Mouse (Mus musculus): Measurements from ENCODE around the gene Gm28729. TPM values are rescaled to one million over a fixed set of nuclear protein-coding genes. Genes with fewer than 3 reads are reported as not detected.
"Not testable (repeated sequence)": the region's sequence is repeated elsewhere in the genome, so short reads cannot be mapped to it uniquely, and the experiment has no call there.

The Gm28729 gene
- total RNA-seq, 2 experiments from 2014 or later: not detected

- ATAC-seq (replicated peaks; ENCODE audit: low FRiP score, low TSS enrichment, poor library complexity, severe bottlenecking): no peak
Measured at GRCm38 (mm10) chr9:96529961-96530673, 5.1 kb upstream of the Gm28729 start.

DNA sequence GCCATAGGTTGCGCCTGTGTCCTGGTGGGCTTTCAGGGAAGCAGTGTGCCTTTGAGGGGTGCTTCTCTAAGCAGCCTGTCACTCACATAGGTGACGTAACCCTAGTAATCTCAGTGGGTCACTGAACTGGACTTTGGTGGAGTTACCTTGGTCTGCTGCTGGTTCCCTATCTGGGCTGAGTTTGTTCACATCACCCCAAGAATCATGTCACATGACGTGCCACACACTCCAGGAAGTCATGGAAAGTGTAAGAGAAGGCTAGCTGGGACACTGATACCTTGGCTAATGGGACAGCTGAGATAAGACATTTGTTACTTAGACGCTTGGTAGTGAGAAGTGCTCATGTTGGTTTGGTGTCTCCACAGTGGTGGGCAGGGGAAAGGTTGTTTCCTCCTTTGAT is 947 bp upstream of the Gm28729 start:
- ATAC-seq (replicated peaks; ENCODE audit: low FRiP score, low TSS enrichment, poor library complexity, severe bottlenecking): no peak

DNA sequence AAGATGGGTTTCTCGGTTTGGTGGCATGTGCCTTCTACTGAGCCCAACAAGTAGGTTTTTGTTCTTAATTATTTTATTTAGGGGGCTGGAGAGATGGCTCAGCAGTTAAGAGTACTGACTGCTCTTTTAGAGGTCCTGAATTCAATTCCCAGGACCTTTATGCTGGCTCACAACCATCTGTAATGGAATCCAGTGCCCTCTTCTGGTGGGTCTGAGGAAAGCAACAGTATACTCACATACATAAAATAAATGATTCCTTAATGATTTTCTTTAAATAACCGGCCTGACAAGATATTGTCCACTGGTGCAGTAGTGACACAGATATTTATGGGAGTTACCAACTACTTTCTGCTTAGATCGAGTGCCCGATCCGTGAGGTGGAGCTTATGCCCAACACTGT is 1.9 kb downstream of the Gm28729 start:
- ATAC-seq (replicated peaks; ENCODE audit: low FRiP score, low TSS enrichment, poor library complexity, severe bottlenecking): no peak

DNA sequence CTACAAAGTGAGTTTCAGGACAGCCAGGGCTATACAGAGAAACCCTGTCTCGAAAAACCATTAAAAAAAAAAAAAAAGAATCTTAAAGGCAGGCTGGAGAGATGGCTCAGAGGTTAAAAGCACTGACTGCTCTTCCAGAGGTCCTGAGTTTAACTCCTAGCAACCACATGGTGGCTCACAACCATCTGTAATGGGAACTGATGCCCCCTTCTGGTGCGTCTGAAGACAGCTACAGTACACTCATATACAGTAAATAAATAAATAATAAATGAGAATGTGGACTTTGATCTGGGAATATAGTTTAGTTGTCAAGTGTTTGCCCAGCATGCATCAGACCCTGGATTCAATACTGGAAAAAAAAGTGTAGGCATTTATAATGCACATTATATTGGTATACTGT is 3.5 kb downstream of the Gm28729 start:
- not testable (repeated sequence) for ATAC-seq (replicated peaks; ENCODE audit: low FRiP score, low TSS enrichment, poor library complexity, severe bottlenecking)

- no peak for ATAC-seq (replicated peaks; ENCODE audit: low FRiP score, low TSS enrichment, poor library complexity, severe bottlenecking)
Measured at GRCm38 (mm10) chr9:96517429-96517828, 7.6 kb downstream of the Gm28729 start.

- no peak for ATAC-seq (replicated peaks; ENCODE audit: low FRiP score, low TSS enrichment, poor library complexity, severe bottlenecking)
Measured at GRCm38 (mm10) chr9:96516806-96517205, 8.3 kb downstream of the Gm28729 start.

DNA sequence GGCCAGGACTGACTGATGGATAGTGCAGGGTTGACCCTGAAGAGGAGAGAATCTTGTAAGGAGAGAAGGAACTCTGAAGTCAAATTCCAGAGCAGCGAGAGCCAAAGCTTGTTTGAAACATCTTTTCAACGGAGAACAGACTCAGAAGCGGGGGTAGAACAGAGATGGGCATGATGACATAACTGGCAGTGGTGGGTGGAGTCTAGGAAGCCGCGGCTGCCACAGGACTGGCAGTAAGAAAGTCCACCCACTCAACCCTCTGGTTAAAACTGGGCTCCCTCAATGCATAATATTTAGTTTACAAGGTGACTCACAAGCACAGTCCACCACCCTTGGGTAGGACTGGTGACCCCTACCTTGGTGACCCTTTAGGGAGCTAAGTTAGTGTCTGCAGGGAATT is 9.3 kb downstream of the Gm28729 start:
- ATAC-seq (replicated peaks; ENCODE audit: low FRiP score, low TSS enrichment, poor library complexity, severe bottlenecking): peak; percentile 80

GRCm38 (mm10) chr9:96514278-96514677 is 10.8 kb downstream of the Gm28729 start:
- ATAC-seq (replicated peaks; ENCODE audit: low FRiP score, low TSS enrichment, poor library complexity, severe bottlenecking): peak; percentile 64

GRCm38 (mm10) chr9:96506011-96506498 is 19.0 kb downstream of the Gm28729 start:
- ATAC-seq (replicated peaks; ENCODE audit: low FRiP score, low TSS enrichment, poor library complexity, severe bottlenecking): no peak

DNA sequence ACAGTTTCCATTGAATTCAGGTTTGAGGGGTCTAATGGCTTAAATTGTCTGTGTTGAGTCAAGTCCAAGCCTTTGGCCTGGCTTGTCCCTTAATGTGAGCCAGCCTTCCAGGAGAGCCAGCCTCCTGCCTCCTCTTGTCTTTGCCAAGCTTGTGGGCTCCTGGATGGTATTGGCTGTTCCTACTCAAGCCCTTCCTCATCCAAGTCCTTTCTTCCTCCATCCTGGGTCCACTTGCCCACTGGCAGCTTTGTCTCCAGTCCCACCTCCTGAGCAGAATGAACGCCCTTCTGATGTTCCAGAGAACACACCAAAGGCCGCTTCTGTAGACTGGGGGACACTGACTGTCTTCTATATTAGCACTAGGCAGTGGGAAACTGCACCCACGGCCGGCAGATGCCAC is 19.9 kb downstream of the Gm28729 start:
- ATAC-seq (replicated peaks; ENCODE audit: low FRiP score, low TSS enrichment, poor library complexity, severe bottlenecking): no peak

GRCm38 (mm10) chr9:96504116-96504895 is 20.8 kb downstream of the Gm28729 start:
- ATAC-seq (replicated peaks; ENCODE audit: low FRiP score, low TSS enrichment, poor library complexity, severe bottlenecking): no peak

GRCm38 (mm10) chr9:96502856-96503610 is 22.0 kb downstream of the Gm28729 start:
- ATAC-seq (replicated peaks; ENCODE audit: low FRiP score, low TSS enrichment, poor library complexity, severe bottlenecking): no peak

DNA sequence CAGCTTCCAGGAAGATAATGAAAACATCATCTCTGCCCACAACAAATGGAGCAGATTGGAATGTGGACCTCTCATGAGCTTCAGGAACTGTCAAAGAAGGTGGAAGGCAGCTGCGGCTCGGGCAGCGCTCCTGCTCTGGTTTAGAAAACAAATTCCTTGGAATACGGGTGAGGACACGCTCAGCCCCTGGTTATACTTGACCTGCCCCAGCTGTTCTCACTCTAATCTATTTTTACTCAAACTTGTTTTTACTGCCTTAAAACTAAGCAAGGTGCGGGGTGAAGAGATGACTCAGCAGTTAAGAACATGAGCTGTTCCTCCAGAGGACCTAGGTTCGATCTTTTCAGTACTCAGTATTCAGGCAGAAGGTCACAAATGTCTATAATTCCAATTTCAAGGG is 23.8 kb downstream of the Gm28729 start:
- no peak for ATAC-seq (replicated peaks; ENCODE audit: low FRiP score, low TSS enrichment, poor library complexity, severe bottlenecking)

DNA sequence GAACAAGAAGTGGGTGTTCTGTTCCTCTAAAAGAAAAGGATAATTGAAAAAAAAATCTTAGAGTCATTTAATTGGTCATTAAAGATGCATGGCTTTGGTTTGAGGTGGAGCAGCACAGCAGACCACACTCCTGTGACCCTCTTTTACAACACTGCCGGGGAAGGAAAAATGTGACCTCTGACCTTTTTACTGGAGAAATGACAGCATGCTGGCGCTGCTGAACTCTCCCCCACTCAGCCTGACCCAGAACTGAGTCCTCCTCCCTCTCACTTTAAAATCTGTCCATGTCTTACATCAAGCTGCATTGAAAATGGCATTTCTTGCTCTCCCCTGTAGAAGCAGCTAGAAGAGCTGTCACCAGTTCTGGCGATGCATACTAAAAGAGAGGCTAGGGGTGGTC is 31.9 kb downstream of the Gm28729 start:
- ATAC-seq (replicated peaks; ENCODE audit: low FRiP score, low TSS enrichment, poor library complexity, severe bottlenecking): no peak

- ATAC-seq (replicated peaks; ENCODE audit: low FRiP score, low TSS enrichment, poor library complexity, severe bottlenecking): peak; percentile 68
Measured at GRCm38 (mm10) chr9:96491810-96492209, 33.3 kb downstream of the Gm28729 start.

DNA sequence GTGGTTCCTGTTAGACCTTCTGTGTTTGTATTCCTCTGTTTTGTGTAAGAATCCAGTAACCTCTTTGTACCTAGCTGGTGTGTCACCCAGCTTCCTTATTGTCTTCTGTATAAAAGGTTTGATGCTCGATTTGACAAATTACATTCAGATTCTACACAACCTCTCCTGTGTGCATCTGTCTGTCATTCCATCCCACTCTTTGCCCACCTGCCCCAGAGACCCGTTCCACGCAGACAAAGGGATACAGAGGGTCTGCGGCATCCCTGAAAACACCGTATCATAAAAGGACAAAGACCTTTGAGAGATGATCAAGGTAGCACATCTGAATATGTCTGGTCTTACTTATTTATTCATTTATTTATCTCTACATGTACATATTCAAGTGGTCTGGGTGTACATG is 37.2 kb downstream of the Gm28729 start:
- ATAC-seq (replicated peaks; ENCODE audit: low FRiP score, low TSS enrichment, poor library complexity, severe bottlenecking): not testable (repeated sequence)

DNA sequence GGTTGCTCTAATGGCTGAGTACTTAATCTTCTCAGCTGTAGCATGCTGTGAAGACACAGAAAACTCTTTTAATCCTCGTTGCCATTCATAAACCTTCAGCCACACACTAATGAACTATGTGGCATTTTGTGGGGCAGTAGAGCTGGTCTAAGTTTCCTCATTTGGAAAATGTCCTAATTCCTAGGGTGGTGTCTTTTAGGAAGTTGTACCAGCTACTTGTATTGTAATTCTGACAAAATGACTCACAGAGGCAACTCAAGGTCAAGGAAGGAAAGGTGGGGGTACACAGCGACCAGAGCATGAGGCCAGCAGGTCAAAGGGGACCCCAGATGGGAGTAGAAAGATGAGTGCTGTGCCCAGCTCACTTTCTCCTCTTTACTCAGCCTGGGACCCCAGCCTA is 41.4 kb downstream of the Gm28729 start:
- ATAC-seq (replicated peaks; ENCODE audit: low FRiP score, low TSS enrichment, poor library complexity, severe bottlenecking): no peak

GRCm38 (mm10) chr9:96483028-96483427 is 42.0 kb downstream of the Gm28729 start:
- ATAC-seq (replicated peaks; ENCODE audit: low FRiP score, low TSS enrichment, poor library complexity, severe bottlenecking): peak; percentile 25; the same call in 1 of the 2 replicates

GRCm38 (mm10) chr9:96478071-96478888 is 46.8 kb downstream of the Gm28729 start, which contains the start of gene Rnf7:
Gene Rnf7 (minus strand): TSS chr9:96478675.
- ATAC-seq (replicated peaks; ENCODE audit: low FRiP score, low TSS enrichment, poor library complexity, severe bottlenecking): peak; percentile 95

Data from megakaryocyte-erythroid progenitor cell, adult 5-6 weeks (primary cell).